Mouse (Mus musculus) heart, postnatal 0 days (tissue): ENCODE measurements around the gene Acacb.

Source experiments
- CTCF ChIP-seq: IDR thresholded peaks from 2 replicates; pipeline ENCODE4 v1.5.1; 2016; ENCODE audit warnings: antibody characterized with exemption, control low read depth, low read depth
- EP300 ChIP-seq: IDR thresholded peaks from 2 replicates; pipeline ENCODE4 v1.6.1; 2016; ENCODE audit warnings: antibody characterized with exemption, low read depth

DNA sequence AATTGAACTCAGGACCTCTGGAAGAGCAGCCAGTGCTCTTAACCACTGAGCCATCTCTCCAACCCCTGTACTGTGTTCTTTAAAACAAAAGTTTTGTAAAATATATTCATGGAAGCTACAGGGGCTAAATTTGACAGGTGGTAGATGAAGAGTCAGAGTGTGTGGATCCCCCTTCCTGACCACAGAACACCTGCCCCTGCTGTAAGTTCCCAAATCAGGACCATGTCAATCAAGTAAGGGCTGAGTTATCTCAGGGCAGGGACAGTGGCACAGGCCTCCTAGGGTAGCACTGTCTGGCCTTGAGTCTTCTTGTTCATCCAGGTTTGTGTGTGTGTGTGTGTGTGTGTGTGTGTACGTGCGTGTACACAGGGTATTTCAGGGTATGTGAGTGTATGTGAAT lies 37.2 kb downstream of the Acacb start:
- TF ChIP-seq CTCF (no peak), EP300 (no peak)
